Mouse (Mus musculus) brain, embryonic 18.5 days (tissue): Measurements from ENCODE around the gene Rad23b.
"Not testable (repeated sequence)": the region's sequence is repeated elsewhere in the genome, so short reads cannot be mapped to it uniquely, and the experiment has no call there.

Experiments used
- DNase-seq: peaks from one replicate; pipeline ENCODE4 v3.0.0-alpha.2; 2012; ENCODE audit warnings: low read depth, low spot score

Rad23b gene

DNA sequence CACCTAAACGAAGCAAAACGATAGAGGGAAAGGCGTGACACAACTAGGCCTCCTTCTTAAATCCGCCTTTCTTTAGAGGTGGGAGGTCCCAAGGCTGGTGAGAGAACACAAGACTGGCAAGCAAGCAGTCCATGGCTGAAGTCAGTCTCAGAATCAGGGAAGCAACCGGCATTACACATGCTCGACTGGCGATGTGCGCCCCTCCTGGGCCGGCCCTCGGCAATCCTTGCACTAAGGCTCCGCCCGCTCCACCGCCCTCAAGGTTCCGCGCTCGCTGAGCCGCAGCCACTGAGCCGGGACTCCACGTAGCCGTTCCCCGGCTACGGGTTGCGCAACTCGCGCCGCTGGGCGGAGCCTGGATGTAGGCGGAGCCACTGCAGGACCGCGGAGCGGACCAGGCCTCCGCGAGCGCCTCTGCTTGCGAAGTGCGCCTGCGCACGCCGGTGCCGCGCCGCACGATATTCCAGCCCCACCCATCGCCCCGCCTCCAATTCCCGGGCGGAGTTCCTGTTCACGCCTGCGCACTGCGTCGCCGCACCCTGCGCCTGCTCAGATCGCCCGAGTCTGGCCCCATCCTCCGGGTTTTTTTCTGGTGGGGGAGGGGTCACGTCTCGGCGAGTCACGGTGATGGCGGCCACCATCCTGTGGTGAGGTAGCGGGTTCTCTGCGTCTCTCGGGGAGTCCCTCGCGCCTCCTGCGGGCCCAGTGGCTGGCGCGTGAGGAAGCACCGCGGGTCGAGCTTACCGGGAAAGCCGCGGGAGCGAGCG is at the start of gene Rad23b:
Rad23b (plus strand) TSS at position 592 of the 767 bp plus-strand sequence.
- DNase-seq, result peak; percentile 97

DNA sequence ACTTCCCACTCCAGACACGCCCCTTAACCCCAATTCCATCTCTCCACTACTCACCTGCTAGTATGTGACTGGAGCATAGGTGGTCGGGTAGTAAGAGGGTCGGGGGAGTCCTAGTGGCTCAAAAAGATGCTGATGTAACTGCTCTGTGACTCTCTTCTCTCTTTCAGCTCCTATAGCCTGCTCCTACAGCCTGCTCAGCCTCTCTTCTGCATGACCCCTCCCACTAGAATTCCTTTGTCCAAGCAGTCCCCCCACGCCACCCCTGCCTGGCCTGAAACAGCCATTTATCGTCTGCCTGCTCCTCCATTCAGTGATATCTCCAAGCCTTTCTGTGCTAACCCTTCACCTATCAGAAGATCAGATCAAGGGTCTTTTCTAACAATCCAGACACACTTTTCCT is 45.7 kb upstream of the Rad23b start:
- DNase-seq, result no peak

DNA sequence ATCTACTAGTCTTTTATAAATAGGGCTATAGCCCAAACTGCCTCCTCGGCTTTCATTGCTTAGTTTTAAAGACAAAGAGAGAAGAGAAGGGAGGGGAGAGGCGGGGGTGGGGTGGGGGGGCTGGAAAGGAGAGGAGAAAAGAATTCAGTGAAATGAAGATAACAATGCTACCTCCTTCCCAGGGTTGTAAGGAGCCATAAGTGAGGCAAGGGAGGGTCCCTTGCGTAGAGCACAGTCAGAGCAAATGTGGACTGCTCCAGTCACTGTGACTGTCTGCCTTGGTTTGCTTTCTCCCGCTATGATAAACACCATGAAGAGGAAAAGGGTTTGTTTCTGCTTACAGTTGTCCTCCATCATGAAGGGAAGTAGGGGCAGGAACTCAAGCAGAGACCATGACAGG is 43.2 kb upstream of the Rad23b start:
- DNase-seq, result no peak

DNA sequence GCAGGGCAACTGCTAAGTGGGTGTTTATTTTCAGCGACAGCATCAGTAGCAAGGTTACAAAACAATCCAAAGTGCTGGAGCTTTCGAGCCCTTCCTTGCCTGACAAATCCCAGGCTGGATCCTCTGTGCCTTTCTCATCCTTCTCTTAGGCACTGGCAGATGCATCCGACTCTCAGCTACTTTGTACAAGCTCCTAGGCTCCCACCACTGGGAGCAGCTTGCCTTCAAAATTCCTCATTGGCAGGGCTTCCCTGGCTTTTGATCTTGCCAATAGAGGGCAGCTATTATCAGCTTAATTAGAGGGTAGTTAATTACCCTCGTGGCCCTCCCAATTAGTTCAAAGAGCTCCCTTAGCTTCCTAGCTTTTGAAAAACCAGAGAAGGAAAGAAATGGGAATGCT is 33.1 kb upstream of the Rad23b start:
- no peak for DNase-seq

DNA sequence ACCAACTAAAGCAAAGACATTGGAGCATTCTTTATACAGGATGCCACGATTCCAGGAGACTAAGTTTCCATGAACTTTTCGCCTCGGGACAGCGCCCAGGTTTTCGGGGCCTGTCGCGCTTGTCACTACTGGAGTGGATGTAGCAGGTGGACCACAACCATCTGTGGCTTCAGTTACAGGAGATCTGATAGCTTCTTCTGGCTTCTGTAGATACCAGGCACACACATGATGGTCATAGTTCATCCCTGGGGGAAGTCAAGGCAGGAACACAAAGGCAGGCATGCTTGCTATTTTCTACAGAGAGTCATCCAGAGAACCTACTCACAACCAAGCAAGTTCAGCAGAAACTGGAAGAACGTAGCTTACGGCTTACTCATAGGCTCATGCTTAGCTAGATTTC is 31.5 kb upstream of the Rad23b start:
- DNase-seq, result not testable (repeated sequence)

DNA sequence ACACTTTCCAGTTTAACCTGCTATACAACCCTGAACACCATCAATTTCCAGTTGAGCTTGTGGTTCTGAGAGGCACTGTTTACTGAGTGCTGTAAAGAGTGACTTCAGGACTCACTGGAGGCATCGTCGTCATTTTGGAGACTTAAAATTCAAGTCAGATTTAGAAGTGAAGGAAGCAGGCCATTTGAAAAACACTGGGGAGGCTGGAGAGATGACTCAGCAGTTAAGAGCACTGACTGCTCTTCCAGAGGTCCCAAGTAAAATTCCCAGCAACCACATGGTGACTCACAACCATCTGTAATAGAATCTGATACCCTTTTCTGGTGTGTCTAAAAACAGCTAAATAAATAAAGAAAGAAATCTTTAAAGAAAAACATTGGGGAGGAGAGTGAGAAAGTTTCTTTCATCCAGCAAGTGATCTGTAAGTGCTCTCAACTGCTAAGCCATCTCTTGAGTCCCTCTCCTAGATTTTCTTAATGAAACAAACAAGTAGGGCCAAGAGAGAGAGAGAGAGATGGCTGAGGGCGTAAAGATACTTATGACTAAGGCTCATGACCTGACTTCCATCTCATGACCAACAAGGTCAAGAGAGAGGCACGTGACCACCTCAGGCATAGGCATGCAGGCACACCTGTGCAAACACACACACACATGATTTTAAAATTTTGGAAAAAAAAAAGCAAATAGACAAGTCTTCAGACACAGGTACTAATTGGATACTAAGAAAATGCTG is 23.9 kb upstream of the Rad23b start:
- no peak for DNase-seq

DNA sequence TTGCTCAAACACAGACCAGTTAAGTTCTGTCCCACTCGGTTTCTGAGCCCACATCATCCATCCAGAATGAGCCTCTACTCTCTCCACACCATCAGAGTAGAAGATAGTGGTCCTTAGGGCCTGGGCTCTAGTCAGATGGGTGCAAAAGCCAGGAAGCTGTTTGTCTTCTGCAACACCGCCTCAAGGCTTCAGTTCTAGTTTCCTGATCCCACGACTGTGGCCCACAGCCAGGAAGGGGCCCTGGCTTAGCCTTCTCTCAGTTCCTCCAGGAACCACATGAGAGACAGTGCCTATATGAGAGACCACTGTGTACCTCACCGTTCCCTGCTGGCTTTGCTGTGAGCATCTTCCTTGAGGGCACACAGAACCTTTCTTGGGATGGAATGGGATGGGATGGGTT is 22.3 kb upstream of the Rad23b start:
- no peak for DNase-seq

DNA sequence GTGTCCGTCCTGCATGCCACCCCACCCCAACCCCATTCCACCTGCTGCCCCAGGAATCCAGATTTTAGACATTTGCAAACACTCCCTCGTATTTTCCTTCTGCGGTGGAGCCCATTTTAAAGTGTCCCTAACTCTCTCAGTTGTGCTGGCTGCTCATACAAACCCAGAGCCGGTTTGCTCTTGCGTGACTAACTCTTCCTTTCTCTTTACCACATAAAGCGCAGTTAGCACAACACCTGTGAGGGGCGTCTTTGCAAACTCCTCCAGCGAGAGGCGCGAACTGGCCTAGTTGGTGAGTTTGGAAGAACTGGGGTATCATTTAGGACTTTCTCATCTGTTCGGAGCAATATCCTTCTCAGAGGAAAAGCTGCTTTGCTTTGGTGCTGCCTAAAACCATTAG is 21.4 kb upstream of the Rad23b start:
- DNase-seq, result no peak

DNA sequence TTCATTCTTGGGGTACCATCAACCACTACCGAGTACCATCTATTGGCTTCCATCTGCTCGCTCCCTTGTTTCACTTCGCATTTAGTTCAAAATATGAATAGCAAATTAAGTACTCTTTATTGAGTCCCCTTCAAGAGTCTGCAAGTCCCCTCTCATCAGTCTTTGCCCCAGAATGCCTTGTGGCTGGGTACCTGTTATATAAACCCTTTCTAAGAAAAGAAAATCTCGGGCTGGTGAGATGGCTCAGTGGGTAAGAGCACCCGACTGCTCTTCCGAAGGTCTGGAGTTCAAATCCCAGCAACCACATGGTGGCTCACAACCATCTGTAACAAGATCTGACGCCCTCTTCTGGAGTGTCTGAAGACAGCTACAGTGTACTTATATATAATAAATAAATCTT is 20.9 kb upstream of the Rad23b start:
- not testable (repeated sequence) for DNase-seq

DNA sequence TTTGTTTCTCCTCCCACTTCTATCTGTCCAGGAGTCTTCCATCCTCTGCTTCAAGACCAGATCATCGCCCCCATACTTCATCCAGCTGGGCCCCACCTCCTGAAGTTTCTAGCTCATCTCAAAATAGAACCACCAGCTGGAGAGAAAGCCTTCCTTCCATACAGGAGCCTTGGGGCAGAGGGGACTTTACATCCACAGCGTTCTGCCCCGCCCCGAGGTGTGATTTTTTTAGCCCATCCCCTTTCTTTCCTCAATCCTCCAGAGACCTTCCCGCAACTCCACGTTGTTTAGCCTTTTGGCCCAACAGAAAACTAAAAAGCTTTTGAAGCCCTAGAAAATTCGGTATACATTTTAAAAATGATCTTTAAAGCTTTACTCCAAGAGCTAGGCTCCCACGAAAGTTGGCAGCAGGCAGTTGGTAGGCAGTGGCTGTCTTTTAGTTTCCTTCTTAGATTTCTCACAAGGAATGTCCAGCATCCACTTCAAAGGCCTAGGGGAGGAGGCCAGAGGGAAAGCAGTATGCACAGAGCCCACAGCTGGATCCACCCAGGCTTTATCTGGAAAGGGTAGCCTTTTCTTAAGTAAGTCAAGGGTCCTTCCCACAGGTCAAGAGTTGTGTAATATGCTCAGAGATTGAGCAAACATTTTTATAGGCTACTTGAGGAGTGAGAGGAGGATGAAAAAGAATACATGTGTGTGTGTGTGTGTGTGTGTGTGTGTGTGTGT is 20.1 kb upstream of the Rad23b start:
- DNase-seq, result no peak

DNA sequence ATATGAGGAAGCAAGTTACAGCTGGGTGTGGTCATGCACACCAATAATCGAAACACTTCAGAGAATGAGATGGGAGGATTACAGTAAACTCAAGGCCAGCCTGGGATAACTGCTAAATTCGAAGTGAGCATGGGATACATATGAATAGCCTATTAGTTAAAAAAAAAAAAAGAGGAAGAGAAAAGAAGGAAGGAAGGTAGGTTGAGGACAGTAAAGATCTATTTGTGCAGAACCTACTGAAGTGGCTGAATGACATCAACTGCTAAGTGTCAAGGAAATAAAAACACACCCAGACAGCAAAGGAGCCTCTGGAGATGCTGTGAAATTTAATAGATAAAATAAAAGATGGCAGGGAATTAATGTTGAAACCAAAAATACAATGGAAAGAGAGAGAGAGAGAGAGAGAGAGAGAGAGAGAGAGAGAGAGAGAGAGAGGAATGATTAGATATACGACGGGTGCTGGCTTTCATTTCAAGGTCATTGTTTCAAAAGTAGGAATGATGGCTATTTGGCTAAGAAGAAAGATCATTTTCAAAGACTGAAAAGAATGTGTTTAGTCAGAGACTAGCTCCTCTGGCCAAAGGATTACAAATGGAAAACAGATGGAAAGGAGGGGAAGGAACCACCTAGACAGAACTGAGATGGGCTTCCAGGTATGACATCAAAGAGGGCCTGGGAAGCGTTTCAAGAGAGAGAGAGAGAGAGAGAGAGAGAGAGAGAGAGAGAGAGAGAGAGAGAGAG is 14.6 kb upstream of the Rad23b start:
- DNase-seq, result no peak

DNA sequence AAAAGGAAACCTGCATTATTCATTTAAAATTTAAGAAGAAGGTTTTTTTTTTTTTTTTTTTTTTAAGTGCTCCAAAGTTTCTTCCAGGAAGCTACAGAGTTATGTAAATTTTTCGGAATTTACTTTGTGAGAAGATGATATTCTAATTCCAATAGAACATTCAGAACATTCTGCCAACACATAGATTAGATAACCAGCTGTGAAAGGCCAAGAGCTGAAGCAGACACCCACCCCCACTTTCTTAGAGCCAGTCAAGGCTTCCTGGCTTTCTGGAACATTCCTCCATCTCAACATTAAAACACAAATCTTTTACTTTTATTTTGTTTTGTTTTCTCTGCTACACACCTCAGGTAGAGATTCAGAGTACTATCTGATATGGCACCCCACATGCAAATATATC is 10.9 kb upstream of the Rad23b start:
- DNase-seq, result no peak

DNA sequence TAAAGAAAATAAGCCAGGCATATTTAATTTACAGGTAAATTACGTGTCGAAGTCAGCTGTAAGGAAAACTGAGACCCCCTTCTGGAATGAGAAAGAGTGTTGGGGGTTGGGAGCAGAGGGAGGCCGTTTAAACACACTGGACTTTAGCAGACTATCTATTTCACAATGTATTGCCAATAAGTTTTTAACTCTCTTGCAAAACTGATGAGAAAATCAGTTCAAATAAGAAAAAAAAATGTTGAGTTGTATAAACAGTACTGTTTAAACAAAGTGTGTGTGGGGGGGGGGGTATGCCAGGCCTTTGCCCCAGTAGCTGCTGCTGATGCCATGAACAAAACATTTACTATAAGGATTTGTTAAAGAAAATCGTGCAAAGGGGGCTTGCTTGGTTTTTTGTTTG is 10.5 kb upstream of the Rad23b start:
- DNase-seq, result no peak

DNA sequence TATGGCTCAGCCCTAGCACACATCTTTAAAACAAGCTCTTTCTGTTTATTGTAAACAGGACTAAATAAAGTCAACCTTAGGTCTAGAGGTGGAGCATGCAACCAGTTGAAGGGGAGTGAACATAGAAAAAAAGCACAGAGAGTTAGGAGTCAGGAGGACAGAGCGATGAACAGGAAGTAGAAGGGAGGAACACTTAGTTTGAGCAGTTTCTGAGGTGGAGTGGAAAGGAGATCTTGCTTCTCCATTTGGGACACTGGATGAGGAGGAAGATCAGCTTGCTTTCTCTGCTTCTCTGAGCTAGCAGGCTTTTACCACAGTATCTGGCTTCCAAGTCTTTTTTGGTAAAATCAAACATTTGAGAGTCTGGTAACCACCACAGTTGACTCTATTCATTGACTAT is 8.0 kb upstream of the Rad23b start:
- no peak for DNase-seq

DNA sequence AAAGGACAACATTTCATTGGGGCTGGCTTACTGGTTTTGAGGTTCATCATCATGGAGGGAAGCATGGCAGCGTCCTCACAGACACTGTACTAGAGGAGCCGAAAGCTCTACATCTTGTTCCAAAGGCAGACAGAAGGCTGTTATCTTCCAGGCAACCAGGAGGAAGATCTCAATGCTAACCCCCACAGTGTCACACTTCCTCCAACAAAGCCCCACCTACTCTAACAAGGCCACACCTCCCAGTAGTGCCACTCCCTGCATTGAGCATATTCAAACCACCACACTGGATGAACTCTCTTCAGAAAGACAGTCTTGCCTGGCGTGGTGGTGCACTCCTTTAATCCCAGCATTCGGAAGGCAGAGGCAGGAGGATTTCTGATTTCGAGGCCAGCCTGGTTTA is 7.2 kb upstream of the Rad23b start:
- no peak for DNase-seq

DNA sequence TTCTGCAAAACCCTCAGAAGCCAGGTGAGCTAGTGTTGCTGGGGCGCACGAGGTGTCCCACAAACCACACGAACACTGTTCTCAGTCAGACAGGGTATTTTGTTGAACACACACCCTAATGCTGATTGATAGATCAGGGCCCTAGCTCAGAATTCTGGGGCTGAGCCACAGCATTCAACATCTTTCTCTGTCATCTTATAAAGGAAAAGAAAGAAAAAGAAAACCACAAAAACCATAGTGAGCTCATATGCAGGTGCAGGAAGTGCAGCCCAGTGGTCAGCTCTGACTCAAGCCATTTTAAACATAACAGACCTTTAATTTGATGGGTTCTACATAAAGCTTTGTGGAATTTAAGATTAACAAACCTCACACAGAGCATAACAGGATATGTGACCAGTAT is 6.6 kb upstream of the Rad23b start:
- no peak for DNase-seq

DNA sequence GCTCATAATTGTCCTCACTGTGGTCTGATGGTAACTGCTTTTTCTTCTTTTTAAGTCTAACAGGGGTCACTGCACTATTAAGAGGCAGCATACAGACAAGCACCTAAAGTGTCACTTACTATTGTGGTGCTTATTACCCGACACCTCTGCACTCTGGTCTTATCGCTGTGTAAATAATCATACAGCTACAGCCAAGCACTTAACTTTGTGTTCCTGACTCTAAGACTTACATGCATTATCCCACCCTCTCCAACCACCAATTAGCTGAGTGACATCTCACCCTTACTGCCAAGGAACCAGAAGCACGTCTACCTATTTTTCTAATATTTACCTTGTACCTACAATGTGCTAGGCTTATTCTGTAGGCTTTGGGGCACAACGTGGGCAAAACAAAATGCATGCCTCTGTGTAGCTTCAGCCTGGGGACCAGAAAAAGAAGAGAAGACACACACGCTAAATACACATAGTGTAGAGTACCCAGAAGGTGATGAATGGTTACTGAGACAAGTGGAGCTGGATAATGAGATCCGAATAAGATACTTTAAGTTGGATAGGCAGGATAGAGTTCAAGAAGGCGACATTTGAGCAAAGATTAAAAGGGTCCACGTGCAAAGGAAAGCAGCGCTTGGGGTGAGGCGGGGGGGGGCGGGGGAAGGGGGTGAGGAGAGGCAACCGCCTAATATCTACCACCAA is 938 bp upstream of the Rad23b start:
- no peak for DNase-seq

DNA sequence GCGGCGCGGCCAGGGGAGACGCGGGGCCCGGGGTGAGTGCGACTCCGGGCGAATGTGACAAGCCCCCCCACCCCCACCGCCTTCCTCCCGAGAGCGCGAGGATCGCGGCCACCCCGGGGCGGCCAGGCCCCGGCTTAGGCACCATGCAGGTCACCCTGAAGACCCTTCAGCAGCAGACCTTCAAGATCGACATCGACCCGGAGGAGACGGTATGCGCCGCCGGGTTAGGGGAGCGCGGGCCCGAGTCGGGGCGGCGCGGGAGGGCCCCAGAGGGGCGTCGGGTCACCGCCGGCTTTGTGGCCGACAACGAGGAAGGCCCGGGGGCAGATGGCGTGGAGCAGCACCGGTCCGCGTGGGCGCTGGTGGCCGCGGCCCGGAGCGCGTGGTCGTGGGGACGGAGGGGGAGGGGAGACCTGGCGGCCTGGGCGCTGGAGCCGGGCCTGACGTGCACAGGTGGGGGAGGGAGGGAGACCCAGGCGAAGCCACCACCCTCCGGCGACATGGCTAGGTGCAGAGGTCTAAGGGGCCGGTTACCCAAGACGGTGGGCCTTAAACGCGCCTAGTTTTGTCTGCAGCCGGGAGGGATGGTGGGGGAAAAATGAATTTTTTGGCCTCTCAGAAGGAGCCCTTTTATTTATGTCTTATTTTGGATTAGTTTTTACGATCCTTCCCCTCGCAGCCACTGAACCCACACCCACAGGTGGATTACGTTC is 532 bp downstream of the Rad23b start:
- DNase-seq, result no peak

DNA sequence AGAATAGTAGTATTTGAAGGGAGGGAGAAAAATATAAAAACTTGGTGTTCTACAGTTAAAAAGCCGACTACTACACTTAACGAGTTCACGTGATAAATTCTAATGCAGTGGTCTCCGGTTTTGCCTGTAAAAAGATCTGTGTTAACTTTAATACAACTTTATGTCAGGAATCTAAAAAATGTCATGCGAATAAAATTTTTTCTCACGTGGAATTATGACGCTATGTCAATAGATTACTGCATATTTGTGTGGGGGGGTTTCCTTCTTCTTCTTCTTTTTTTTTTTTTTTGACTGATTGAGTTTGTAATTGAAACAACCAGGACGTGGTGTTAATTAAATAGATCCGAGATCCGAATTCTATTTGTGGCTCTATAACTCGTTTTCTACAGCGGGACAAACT is 1.2 kb downstream of the Rad23b start:
- DNase-seq, result no peak

DNA sequence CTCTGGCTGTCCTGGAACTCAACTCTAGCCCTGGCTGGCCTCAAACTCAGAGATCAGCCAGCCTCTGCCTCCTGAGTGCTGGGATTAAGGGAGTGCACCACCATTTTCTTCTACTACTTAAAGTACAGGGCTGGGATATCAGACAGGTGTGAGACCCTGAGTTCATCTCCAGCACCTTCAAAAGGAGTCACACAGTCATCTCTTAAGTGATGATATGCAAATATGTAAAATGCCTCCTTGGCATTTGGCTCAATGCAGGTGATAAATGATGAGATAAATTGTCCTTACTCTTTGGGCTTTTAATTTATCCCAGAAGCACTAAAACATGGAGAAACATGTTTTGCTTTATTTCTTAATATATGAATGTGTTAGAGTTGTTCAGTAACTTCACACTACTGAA is 2.0 kb downstream of the Rad23b start:
- no peak for DNase-seq

DNA sequence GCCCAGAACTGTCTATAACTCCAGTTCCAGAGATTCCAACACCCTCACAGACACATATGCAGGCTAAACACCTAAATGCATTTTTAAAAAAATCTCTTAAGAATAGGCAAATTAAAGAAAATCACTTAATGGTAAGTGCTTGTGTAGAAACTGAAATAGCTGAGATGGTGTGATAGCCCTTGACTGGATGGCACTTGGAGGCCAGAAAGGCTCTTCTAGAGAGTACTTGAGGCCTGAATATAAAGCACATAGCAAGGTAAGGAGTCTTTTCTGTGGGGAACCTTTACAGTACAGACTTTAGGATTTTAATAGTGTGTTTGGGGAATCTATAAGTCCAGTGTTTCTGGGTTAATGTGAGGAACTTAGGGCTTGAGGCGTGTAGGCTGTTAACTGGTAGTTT is 4.2 kb downstream of the Rad23b start:
- no peak for DNase-seq
